Mouse (Mus musculus) lung, adult 2 months (tissue): ENCODE measurements around the gene Maats1. TPM values are rescaled to one million over a fixed set of nuclear protein-coding genes. Genes with fewer than 3 reads are reported as not detected.
A peak's percentile ranks its signal among the peaks of the same experiment; 100 is the strongest.

Source experiments
- DNase-seq: peaks from one replicate; pipeline ENCODE4 v3.0.0; 2022
- H3K4me1 ChIP-seq: fragments of 200-500 bp; 2 replicates; pipeline ENCODE4 v1.6.1; 2011; ENCODE audit warnings: low read length; ENCODE audit not compliant: control insufficient read depth, insufficient read depth
- H3K4me3 ChIP-seq: fragments of 200-500 bp; replicated peaks from 2 replicates; pipeline ENCODE3; 2011; ENCODE audit warnings: low read depth, mild to moderate bottlenecking, control low read depth, low read length; ENCODE audit errors: extremely low read depth
- CTCF ChIP-seq: fragments of 200-500 bp; IDR thresholded peaks from 2 replicates; pipeline ENCODE4 v1.5.1; 2011; ENCODE audit warnings: mild to moderate bottlenecking, low read length, control low read depth; ENCODE audit not compliant: insufficient read depth
- POLR2A ChIP-seq: fragments of 200-500 bp; IDR thresholded peaks from 2 replicates; pipeline ENCODE4 v1.6.1; 2011; ENCODE audit warnings: low read depth, mild to moderate bottlenecking, control low read depth, low read length, borderline replicate concordance; ENCODE audit errors: extremely low read depth
- WGBS: fragments of 180-500 bp; shearing (Covaris S2); methylation state at CpG from one replicate; pipeline ENCODE4 v1.1.7; 2018; 5-methylcytosine and 5-hydroxymethylcytosine counted together
- polyA plus RNA-seq: library from polyadenylated mRNA; depleted of rRNA; stranded (reverse); fragments of >200 nt; gene quantifications from 2 replicates; pipeline ENCODE4 v1.2.3, GENCODE M21; 2012; rRNA removed

The Maats1 gene
- 1.7 and 2.5 TPM in 2 replicates for polyA plus RNA-seq

DNA sequence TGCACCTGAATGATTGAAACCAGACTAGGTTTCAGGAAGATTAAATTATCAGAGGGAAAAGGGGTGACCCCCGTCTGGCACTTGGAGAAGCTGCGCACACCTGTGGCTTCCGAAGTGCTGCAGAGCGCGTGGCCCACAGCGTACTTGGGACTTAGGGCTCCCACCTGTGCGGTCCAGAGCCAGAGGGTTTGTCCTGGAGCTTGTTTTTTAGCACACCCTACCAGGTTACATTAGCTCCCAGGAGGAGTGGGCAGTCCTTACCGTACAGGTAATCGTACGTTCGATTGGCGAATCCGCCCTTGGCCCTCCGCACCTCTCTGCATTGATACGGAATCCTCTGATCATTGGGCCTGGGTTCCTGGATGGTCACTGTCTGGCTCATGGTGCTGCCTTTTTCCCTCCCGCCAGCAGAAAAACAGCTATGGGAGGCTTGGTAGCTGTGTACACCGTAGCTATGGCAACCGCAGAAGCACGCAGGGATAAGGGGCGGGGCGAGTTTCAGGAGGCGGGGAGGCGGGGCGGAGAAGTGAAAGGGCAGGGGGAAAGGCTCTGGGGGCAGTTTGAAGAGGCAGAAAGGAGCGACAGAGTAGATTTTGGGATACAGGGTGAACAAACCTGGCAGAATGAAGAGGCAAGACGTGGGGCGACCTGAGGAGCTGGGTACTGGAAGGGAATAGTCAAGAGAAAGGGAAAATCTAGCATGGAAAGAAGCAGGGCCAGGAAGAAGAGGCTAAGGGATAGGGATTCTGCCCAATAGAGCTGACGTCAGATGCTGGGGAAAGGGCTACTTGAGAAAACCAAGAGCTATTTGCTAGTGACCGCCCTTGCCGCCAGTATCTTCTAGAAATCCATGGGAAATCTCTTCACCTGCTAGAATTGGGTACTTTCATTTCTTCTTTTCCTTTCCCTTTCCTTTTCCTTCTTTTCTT lies at the start of gene Maats1:
Gene Maats1, minus strand, starts transcription at position 748 of the 929 bp plus-strand sequence.
- TF ChIP-seq CTCF (no peak), POLR2A (no peak)
- DNase-seq: peak; percentile 65
- 0 out of 2 replicates have a peak, but pooled peaks cover 2% of the 10 kb centered on the region for H3K4me1 ChIP-seq
- 17% methylated on average over 30 of the region's 30 CpGs for WGBS
- peak within 1 kb of the TSS; percentile 51 for H3K4me3 ChIP-seq

DNA sequence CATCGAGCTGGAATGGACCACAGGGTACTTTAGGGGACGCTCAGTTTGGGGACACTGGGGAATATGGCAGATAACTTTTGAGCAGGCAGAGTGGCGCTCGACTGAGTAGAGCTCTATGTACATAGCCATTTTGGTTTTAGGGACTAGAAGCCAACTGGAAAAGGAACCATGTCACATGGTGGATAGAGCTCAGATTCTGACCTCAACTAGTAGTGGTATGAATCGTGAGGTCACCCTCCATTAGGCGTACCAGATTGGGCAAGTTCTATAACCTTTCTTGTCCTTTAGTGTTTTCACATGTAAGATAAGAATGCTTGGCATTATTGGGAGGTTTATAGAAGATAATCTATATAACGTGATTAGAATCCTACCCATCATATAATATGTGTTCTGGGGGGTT lies 48.4 kb upstream of the Maats1 start:
- WGBS: 86% methylated on average over 7 of the region's 7 CpGs
- TF ChIP-seq POLR2A: no peak
- DNase-seq: no peak
- Histone ChIP-seq H3K4me1 (no peaks in the 10 kb centered on the region), H3K4me3 (no peak overlapping the region)

DNA sequence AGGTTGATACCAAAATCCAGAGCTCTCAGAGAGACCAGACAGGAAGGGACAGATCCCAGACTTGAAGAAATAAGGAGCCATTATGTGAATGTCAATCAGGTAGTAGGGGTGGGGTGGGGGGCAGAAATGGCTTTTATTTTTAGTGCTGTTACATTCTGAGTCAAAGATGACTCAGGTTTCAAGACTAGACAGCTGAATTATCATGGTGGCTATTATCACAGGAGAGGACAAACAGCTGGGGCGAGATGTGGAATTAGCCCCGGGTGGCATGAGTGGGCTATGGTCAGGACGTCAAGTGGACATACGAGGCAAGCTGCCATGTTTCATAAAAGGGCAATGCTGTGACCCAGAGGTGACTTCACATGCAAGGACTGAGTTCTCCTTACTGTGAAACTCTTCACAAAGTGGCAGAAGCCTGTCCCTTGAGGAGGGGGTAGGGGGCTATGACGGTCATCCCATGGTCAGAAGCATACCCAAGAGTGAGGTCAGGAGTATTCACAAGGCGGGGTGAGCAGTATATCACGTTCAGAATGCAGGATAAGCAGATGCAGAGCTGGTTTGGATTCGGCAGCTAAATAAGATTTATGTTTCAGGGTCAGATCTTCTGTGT lies 47.4 kb upstream of the Maats1 start:
- H3K4me3 ChIP-seq: no peak overlapping the region
- H3K4me1 ChIP-seq: no peaks in the 10 kb centered on the region
- TF ChIP-seq POLR2A: no peak
- TF ChIP-seq CTCF: no peak
- DNase-seq: no peak
- 75% methylated on average over 8 of the region's 8 CpGs for WGBS

DNA sequence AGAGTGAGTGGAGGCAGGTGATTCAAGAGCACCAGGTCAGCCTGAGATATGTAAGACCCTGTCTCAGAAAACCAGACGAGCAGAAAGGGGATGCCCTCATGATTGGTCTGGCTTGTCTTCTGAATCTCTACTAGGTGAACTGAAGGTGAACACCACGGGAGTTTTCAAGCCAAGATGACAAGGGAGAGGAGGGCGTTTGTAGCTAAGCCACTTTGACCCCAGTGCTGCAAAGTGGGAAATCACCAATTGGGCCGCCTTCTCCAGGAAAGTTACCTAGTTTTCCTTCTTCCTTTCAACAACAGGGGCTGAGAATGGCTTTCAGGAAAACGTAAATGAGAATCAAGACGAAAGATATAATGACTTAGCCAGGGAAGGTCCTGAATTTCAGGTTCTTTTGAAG lies 46.8 kb upstream of the Maats1 start:
- 71% methylated on average over 6 of the region's 6 CpGs for WGBS
- TF ChIP-seq CTCF (no peak), POLR2A (no peak)
- H3K4me1 ChIP-seq: no peaks in the 10 kb centered on the region

DNA sequence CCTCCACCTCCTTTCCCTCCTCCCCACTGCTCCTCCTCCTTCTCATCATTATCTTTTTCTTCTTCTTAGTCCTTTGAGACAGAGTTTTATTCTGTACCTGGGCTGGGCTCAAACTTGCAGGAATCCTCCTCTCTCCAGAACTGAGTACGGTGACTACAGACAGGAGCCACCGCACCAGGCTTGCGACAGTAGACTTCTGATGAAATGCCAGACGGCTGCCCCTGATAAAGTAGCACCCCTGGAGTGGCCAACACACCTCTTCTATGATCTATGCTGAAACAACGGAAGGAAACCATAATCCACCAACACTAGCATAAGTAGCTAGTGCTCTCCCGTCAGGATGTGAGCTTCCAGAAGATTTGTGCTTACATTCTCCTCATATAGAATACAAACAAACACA lies 45.4 kb upstream of the Maats1 start:
- WGBS: 83% methylated on average over 6 of the region's 6 CpGs

More for the DNA sequence above, 46.8 kb upstream of the Maats1 start:
- no peak for DNase-seq
- no peak overlapping the region for H3K4me3 ChIP-seq

DNA sequence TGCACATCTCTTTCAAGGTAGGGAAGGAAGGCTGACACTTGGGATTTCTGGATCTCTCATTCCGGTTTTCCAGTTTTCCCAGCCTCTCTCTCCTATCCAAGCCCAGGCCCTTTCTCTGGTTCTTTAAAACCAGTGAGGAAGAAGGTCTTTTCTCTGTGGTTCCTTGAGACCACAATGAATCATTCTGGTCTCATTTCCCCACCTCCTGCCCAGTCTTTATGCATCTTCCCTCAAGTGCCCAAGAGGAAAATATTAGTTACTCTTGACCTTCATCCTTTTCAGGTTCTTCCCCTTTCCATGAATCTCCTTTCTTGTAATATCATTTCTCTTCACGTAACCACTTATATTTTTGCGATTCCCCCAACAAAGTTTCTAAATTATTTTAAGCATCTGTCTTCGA lies 43.8 kb upstream of the Maats1 start:
- TF ChIP-seq CTCF: no peak
- no peak for TF ChIP-seq POLR2A
- Histone ChIP-seq H3K4me3 (no peak overlapping the region), H3K4me1 (no peaks in the 10 kb centered on the region)
- DNase-seq: no peak
- WGBS: 86% methylated on average over 4 of the region's 4 CpGs

More for the DNA sequence above, 45.4 kb upstream of the Maats1 start:
- no peak for DNase-seq
- no peak for TF ChIP-seq POLR2A
- TF ChIP-seq CTCF: no peak
- Histone ChIP-seq H3K4me1 (no peaks in the 10 kb centered on the region), H3K4me3 (no peak overlapping the region)

DNA sequence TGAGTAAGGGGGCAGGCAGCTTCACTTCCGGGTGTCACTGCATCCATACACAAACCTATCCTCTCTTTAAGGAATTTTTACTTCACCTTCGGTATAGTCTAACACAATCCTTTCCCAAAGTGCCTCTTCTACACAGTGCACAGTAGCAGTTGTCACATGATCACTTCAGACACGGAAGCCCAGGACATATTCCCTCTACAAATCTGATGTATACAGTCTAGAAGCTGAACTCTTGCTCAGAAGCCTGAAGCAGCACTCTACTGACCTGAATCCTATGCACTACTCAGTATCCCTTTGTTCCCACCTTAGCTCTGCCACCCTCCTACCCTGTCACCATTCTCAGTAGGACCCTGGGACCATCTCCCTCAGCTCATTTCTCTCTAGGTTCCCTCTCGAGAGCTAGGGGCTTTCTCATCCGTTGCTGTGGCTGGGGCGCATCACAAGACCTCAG lies 43.3 kb upstream of the Maats1 start:
- WGBS: 74% methylated on average over 6 of the region's 6 CpGs
- no peak overlapping the region for H3K4me3 ChIP-seq

DNA sequence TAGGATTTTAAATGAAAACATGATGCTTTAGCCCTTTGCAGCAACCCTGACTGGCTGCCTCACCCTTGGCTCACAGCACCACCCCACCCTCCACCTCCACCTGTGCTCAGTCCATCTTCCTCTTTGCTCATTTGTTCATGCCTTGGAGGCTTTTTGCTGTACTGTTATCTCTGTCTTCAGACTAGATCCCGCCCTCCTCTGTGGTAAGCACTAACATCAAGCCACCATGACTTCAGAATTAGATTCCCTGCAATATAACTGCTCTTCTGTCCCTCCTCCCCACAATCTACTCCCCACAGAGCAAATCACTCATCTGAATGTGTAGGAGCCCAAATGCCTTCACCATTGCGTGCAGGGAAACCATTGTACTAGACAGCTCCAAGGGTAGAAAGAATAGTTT lies 41.7 kb upstream of the Maats1 start:
- TF ChIP-seq POLR2A: no peak
- no peak for TF ChIP-seq CTCF
- H3K4me1 ChIP-seq: no peaks in the 10 kb centered on the region
- DNase-seq: no peak
- 89% methylated on average over 2 of the region's 2 CpGs for WGBS
- no peak overlapping the region for H3K4me3 ChIP-seq

More for the DNA sequence above, 43.3 kb upstream of the Maats1 start:
- no peaks in the 10 kb centered on the region for H3K4me1 ChIP-seq
- TF ChIP-seq CTCF: no peak
- no peak for TF ChIP-seq POLR2A
- no peak for DNase-seq

DNA sequence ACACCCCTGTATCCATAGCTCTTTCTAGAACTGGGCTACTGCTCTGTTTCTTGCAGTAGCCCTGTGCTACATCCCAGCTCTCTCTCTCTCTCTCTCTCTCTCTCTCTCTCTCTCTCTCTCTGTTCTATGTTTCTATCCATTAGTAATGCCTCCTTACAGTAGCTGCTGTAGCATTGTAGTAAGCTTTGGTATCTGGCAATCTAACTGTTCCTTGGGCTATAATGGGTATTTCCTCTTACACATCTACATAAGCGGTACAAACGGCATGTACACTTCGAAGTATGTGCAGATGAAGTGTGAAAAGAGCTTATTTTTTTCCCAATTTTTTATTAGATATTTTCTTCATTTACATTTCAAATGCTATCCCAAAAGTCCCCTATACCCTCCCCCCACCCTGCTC lies 38.0 kb upstream of the Maats1 start:
- TF ChIP-seq CTCF: no peak
- no peak for TF ChIP-seq POLR2A
- 85% methylated on average over 3 of the region's 3 CpGs for WGBS
- no peak for DNase-seq
- Histone ChIP-seq H3K4me3 (no peak overlapping the region), H3K4me1 (no peaks in the 10 kb centered on the region)

DNA sequence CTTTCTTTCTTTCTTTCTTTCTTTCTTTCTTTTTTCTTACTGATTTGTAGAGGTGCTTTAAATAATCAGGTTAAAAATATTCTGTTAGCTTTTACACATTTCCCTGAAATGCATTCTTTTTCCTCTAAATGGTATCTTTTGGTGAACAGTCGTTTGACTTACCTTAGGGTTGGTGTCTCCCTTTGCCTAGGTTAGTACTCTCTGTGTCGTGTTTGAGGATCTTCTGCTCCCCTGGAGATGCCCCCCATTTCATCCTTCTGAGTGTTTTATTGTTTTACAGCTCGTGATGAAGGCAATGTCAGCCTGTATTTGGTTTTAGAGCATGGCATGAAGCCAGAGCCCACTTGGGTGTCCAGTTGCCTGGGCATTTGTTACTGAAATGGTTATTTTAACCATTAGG lies 37.5 kb upstream of the Maats1 start:
- H3K4me1 ChIP-seq: no peaks in the 10 kb centered on the region
- H3K4me3 ChIP-seq: no peak overlapping the region
- DNase-seq: no peak
- no peak for TF ChIP-seq POLR2A
- TF ChIP-seq CTCF: no peak
- WGBS: 37% methylated on average over 3 of the region's 3 CpGs
